Mouse (Mus musculus) ovary, postnatal 10 days (tissue): ENCODE data around the gene Zfp995.
"Not testable (repeated sequence)": the region's sequence is repeated elsewhere in the genome, so short reads cannot be mapped to it uniquely, and the experiment has no call there.

Experiments used
- DNase-seq: peaks from one replicate; pipeline ENCODE4 v3.0.0; 2022; ENCODE audit warnings: low spot score

Zfp995 gene

GRCm38 (mm10) chr17:21909456-21910052 is at the start of gene Zfp995:
Gene Zfp995, minus strand, starts transcription at chr17:21909926.
- peak; percentile 19 for DNase-seq

- no peak for DNase-seq
Measured at GRCm38 (mm10) chr17:21909039-21909438, 687 bp downstream of the Zfp995 start.

- no peak for DNase-seq
Measured at GRCm38 (mm10) chr17:21871256-21871655, 38.5 kb downstream of the Zfp995 start.

- not testable (repeated sequence) for DNase-seq
Measured at GRCm38 (mm10) chr17:21846322-21846582, 63.5 kb downstream of the Zfp995 start.

GRCm38 (mm10) chr17:21845545-21846321 is 64.0 kb downstream of the Zfp995 start, which contains the start of gene Zfp820:
Gene Zfp820, minus strand, starts transcription at chr17:21845772.
- DNase-seq, result peak; percentile 29

- DNase-seq, result no peak
Measured at GRCm38 (mm10) chr17:21838510-21838909, 71.2 kb downstream of the Zfp995 start.
